Mouse (Mus musculus) layer of hippocampus, postnatal 10 days (tissue): ENCODE results near the gene Mex3a. TPM values are rescaled to one million over a fixed set of nuclear protein-coding genes. Genes with fewer than 3 reads are reported as not detected.

Experiments used
- DNase-seq, 2 experiments: peaks; one replicate each; pipeline ENCODE4 v3.0.0; 2021; ENCODE audit warnings: low spot score in 2 of 2
- long read RNA-seq: library from polyadenylated mRNA; stranded (forward); transcript quantifications from one replicate; pipeline ENCODE4 v2.0.0, GENCODE M21; 2023
- total RNA-seq, 2 experiments: library from RNA; stranded (reverse); gene quantifications; 2 replicates each; pipeline ENCODE4 v1.2.3; 2021

Mex3a gene
- 10 to 100 TPM; 17.0 to 18.5 TPM for total RNA-seq
- long read RNA-seq, full-length matches to known transcripts = 1 of 14 reads
- long read RNA-seq, partial matches to known transcripts = 0 of 14 reads
- long read RNA-seq, other reads (novel, unspliced or antisense) = 13 of 14 reads

DNA sequence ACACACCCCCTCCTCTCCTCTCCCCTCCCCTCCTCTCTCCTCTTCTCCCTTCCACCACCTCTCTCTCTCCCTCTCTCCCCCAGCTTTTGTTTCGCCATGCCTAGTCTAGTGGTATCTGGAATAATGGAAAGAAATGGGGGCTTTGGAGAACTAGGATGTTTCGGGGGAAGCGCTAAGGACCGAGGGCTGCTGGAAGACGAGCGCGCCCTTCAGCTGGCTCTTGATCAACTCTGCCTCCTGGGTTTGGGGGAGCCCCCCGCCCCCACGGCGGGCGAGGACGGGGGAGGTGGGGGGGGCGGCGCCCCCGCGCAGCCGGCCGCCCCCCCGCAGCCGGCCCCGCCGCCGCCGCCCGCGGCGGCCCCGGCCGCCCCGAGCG lies at the start of gene Mex3a:
TSS of gene Mex3a (plus strand) at position 97 of the 376 bp plus-strand sequence.
- no peak for DNase-seq

DNA sequence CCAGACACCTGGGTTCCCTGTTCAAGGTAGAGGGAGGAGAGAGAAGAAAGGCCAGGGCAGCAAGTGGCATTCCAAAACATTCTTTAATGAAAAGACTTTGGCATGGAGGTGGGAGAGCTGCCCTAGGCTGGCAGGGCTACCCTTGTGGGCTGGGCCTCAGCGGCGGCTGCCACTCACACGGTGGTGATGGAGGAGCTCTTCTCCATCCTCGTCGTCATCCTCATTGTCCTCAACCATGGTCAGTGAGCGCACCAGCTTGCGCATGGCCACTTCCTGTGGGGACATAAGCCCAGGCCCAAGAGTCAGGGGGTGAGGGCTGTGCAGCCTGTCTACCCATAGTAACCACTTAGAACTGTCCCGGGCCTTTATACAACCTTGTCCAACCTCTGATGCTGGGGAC lies 49.1 kb upstream of the Mex3a start:
- DNase-seq = no peak

GRCm38 (mm10) chr3:88483621-88484020 lies 48.6 kb upstream of the Mex3a start:
- DNase-seq = peak; percentile 82

DNA sequence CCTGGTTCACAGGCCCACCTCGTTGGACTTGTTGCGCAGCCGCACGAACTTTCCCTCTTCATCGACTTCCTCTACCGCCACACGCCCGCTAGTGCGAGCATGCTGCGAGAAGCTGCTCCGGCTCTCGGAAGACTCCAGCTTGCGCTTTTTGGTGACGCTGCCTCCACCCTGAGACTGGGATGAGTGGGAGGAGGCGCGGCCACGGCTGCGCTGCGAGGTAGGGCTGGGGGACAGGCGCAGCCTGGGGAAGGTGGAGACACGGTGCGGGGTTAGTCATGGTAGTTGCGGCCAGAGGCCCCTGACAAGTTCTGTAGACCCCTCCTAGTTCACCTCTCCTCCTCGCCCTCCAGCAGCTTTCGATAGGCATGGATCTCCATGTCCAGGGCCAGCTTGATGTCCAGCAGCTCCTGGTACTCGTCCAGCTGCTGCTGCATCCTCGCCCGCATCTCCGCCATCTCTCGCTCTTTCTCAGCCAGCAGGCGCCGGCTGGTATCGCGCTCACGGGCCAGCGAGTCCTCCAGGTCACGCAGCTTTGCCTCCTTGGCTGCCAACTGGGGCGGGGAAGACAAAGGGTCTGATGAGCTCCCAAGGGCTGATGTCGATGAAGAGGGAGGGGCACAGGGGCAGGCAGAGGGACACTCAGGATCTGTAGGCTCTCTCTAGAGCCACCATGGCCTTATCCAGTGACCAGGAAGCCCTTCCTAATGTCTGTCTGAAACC lies 47.4 kb upstream of the Mex3a start:
- no peak for DNase-seq

- no peak for DNase-seq
Observed at GRCm38 (mm10) chr3:88486043-88486442, 46.2 kb upstream of the Mex3a start.

DNA sequence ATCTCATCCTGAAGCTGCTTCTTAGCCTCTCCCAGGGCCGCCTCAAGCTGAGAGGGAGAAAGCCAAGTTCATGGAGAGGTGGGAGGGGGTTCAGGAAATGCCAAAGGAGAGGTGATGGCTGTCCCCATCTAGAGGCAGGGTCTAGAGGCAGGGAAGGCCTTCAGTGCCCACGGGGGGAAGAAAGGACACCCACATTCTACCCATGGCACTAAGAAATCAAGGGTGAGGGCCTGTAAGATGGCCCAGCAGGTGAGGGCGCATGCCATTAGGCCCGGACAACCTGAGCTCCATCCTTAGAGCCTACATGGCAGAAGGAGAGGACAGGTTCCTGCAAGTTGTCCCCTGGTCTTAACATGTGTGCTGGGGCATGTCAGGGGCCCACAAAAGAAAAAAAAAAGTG lies 45.3 kb upstream of the Mex3a start:
- DNase-seq = no peak

DNA sequence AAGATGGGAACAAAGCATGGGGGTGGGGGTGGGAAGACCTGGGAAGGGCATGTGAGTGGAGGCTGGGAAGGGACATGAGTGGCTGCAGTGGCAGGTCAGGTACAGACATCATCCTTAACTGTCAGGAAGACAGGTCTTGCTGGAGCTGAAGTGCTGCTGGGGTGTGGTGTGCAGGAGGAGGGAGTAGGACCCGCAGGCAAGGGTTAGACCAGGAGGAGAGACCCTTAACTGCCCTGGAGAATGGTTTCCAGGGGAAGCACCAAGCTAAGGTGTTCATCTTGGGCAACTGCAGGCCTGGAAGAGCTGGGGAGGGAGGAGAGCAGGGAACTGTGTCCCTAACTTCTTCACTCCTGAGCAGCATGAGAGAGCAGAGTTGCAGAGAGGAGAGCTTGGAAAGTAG lies 44.8 kb upstream of the Mex3a start:
- no peak for DNase-seq

DNA sequence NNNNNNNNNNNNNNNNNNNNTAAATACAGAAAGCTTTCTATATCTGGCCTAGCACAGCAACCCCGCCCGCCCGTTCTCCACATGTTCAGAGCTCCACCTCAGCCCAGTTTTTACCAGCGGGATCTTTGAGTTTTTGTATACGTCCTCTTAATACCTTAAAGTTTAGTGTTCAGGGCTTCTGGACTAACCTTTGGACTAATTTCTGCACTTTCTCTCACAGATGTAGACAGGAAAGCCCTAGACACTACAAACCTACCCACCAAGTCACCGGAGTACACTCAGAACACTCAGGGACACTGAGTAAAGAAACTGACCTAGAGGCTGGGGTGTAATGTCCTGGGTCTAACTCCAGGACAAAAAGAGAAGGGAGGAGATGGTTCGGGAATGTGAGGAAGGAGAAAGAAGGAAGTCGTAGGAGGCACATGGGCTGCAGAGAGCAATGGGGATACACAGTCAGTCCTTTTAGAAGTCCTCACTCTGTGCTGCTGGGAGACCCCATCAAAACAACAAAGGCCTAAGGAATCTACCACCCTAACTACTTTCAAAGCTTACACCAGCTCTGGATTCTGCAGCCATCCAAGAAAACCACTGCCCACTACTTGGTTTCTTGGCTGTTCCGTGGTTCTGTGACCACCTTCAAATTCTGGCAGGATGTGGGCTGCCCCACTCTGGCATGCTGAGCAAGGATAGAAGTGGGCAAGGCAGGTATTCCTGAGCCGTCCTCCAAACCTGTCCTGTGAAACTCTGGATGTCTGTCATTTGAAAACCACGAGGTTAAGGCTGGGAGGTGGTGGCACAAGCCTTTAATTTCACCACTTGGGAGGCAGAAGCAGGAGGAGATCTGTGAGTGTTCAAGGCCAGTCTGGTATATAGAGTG lies 38.3 kb upstream of the Mex3a start:
- no peak for DNase-seq

GRCm38 (mm10) chr3:88494836-88495628 lies 37.2 kb upstream of the Mex3a start:
- DNase-seq = peak in 1 of 2 experiments; percentile 55

DNA sequence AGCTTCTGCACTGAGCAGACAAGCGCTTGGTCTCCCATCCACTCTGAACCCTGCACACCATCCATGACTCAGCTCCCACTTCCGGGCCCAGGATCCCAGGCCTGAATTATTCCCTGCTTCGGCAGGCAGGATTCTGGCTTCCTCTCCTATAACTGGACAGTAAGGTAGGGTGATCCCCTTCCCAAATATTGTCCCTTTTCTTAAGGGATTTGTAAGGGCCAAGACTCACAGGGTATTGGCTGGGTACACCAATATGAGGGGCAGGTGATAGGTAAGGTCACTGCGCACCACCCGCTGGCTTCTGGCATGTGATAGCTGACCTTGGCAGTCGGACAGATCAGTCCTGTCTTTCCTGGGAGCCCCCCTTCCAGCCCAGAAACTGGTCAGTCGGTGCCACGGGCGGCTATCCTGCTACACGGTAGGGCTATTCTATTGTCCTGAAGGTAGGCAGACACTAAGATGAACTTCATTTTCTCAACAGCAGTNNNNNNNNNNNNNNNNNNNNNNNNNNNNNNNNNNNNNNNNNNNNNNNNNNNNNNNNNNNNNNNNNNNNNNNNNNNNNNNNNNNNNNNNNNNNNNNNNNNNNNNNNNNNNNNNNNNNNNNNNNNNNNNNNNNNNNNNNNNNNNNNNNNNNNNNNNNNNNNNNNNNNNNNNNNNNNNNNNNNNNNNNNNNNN lies 36.3 kb upstream of the Mex3a start:
- DNase-seq = no peak

DNA sequence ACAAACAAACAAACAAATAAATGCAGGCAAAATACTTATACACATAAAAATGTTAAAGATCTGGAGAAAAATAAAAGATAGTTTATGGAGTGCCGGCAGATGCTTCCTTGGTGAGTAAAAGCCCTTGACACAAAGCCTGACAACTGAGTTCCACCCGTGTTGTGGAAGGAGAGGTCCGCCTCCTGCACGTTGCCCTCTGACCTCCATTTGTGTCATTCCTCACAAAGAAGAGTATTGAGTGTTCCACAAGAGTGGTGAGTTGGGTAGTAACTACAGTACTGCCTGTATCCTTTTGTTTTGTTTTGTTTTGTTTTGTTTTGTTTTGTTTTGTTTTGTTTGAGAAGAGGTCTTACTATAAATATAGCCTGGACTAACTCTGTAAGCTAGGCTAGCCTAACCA lies 32.6 kb upstream of the Mex3a start:
- DNase-seq = no peak

DNA sequence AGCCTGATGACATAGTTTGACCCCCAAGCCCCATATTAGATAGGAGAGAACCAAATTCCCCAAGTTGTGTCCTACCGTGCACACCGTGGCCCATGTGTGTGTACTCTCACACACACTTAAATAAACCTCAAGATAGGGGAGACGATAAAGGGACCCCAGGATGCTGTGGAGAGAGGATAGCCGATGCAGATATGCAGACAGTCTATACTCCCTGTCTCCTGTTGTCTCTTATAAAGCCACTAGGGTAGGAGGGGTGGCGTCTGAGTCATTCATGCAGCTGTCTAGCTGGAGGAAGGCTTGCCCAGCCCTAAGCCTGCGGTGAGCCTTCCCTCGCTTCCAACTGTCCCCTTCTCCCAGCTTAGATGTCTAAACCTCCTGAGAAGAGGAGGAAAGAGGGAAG lies 32.1 kb upstream of the Mex3a start:
- no peak for DNase-seq

DNA sequence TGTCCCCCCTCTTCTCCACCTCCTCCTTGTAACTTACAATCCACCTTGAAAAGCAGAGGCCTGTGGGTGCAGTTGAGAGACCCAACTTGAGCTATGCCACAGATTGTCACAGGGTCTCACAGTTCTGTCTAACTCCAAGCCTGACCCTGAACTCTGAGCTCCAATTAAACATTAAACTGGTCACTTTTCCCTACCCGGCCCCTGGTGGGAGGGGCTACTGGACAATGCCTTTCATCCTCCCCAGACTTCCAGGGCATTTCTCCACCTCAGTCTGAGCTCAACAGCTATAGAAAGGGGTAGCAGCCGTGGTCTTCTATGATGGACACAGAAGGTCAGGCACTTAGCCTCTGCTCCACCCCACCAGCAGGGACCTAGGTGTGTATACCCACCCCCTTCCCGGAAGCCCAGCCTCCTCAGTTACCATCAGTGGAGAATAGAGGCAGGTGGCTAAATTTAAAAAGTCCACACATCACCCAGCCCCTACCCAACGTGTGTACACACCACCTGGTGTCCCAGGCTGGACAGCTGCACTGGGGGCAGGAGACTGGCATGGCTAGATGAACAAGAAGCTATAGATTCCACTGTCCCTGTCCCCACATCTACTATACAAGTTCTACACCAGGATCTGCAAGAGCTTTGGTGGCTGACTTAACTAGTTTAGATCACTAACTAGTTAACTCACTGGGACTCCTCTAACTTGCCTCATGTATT lies 31.4 kb upstream of the Mex3a start:
- no peak for DNase-seq

- no peak for DNase-seq
Observed at GRCm38 (mm10) chr3:88501366-88502030, 30.7 kb upstream of the Mex3a start.

- DNase-seq = peak in 1 of 2 experiments; percentile 35
Observed at GRCm38 (mm10) chr3:88502031-88502571, 30.1 kb upstream of the Mex3a start.

GRCm38 (mm10) chr3:88502641-88503504 lies 29.3 kb upstream of the Mex3a start:
- peak; percentile 86 to 91 for DNase-seq

DNA sequence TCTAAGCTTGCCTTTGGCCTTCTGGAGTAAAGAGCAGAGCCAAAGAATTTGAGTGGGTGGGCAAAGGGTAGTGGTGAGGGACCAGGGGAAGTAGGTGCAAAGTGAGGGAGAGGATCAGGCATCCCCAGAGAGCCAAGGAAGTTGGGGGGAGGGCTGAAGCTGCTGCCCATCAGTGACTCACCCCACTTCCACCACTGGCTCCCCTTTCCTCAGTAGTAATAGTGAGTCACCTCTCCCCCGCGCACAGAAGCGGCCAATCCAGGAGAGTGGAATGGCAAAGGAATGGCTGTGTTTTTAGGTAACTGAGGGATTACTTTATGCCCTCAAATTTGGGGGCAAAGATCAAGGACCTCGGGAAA lies 28.7 kb upstream of the Mex3a start:
- no peak for DNase-seq
